Mouse (Mus musculus) left cerebral cortex, adult 6 months (tissue): Measurements from ENCODE around the gene Esx1. TPM values are rescaled to one million over a fixed set of nuclear protein-coding genes. Genes with fewer than 3 reads are reported as not detected.

Experiments
- long read RNA-seq, 2 experiments: library from polyadenylated mRNA; unstranded; transcript quantifications; one replicate each; pipeline ENCODE4 v2.0.0; 2019 to 2020
- polyA plus RNA-seq: library from polyadenylated mRNA; unstranded; fragments of <200 nt; fragmentation: Nextera tagmentation; gene quantifications from 2 replicates; pipeline ENCODE4 v1.2.3, GENCODE M21; 2021

Gene Esx1
- not detected in 2 replicates for polyA plus RNA-seq
- long read RNA-seq, experiment 1: 0 reads
- long read RNA-seq, experiment 2: 0 reads

GRCm38 (mm10) chrX:137121718-137122117 lies at the start of gene Esx1:
Gene Esx1 (minus strand): TSS chrX:137122083.

Other genes with a start within 250 kb of the Esx1 start
- not detected in 2 replicates for gene H2bfm, start 194.8 kb downstream of the Esx1 start, polyA plus RNA-seq
- 24.6 and 37.6 TPM in 2 replicates for gene Tmsb15b2, start 146.6 kb downstream of the Esx1 start, polyA plus RNA-seq
- gene Tmsb15l, start 145.2 kb downstream of the Esx1 start, polyA plus RNA-seq: 6.6 and 10.1 TPM in 2 replicates
- 19.3 and 27.2 TPM in 2 replicates for gene Tmsb15b1, start 145.2 kb downstream of the Esx1 start, polyA plus RNA-seq
- 263 and 298 TPM in 2 replicates for gene Zcchc18, start 128.9 kb downstream of the Esx1 start, polyA plus RNA-seq
- gene Slc25a53, start 83.8 kb downstream of the Esx1 start, polyA plus RNA-seq: 10.4 and 11.8 TPM in 2 replicates
- 1.6 and 2.0 TPM in 2 replicates for gene Fam199x, start 72.5 kb downstream of the Esx1 start, polyA plus RNA-seq